Mouse (Mus musculus) lung, adult 2 months (tissue): ENCODE data around the gene Esrrg. TPM values are rescaled to one million over a fixed set of nuclear protein-coding genes. Genes with fewer than 3 reads are reported as not detected.

Experiments
- DNase-seq: peaks from one replicate; pipeline ENCODE4 v3.0.0; 2022
- H3K4me1 ChIP-seq: fragments of 200-500 bp; 2 replicates; pipeline ENCODE4 v1.6.1; 2011; ENCODE audit warnings: low read length; ENCODE audit not compliant: control insufficient read depth, insufficient read depth
- H3K4me3 ChIP-seq: fragments of 200-500 bp; replicated peaks from 2 replicates; pipeline ENCODE3; 2011; ENCODE audit warnings: low read depth, mild to moderate bottlenecking, control low read depth, low read length; ENCODE audit errors: extremely low read depth
- CTCF ChIP-seq: fragments of 200-500 bp; IDR thresholded peaks from 2 replicates; pipeline ENCODE4 v1.5.1; 2011; ENCODE audit warnings: mild to moderate bottlenecking, low read length, control low read depth; ENCODE audit not compliant: insufficient read depth
- POLR2A ChIP-seq: fragments of 200-500 bp; IDR thresholded peaks from 2 replicates; pipeline ENCODE4 v1.6.1; 2011; ENCODE audit warnings: low read depth, mild to moderate bottlenecking, control low read depth, low read length, borderline replicate concordance; ENCODE audit errors: extremely low read depth
- WGBS: fragments of 180-500 bp; shearing (Covaris S2); methylation state at CpG from one replicate; pipeline ENCODE4 v1.1.7; 2018; 5-methylcytosine and 5-hydroxymethylcytosine counted together
- polyA plus RNA-seq: library from polyadenylated mRNA; depleted of rRNA; stranded (reverse); fragments of >200 nt; gene quantifications from 2 replicates; pipeline ENCODE4 v1.2.3, GENCODE M21; 2012

Gene Esrrg
- polyA plus RNA-seq, 1 experiment = 1.3 TPM

DNA sequence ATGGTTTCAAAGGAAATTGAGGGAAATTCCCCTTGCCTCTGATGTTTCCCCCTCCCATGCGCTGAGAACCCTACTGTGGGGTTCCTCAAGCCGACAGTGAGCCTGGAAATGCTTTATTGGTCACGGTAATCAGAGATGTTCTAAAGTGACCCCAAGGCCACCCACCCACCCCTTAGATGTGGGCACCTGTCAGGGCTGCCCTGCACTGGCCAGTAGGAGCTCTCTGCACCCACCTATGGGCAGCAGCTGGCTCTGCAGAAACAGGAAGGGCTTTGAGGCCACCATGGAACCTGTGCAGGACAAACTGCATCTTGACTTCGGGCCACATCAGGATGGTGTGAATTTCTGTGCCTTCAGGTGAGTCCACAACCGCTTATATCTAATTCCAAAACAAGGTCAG, 401.3 kb downstream of the Esrrg start:
- 84% methylated on average over 5 of the region's 5 CpGs for WGBS
- TF ChIP-seq POLR2A = no peak
- DNase-seq = no peak
- Histone ChIP-seq H3K4me1 (no peaks in the 10 kb centered on the region), H3K4me3 (no peak overlapping the region)

- Histone ChIP-seq H3K4me1 (no peaks in the 10 kb centered on the region), H3K4me3 (no peak overlapping the region)
- WGBS = 76% methylated on average over 1 of the region's 1 CpGs
- no peak for TF ChIP-seq CTCF
- TF ChIP-seq POLR2A = no peak
- DNase-seq = no peak
Measured at GRCm38 (mm10) chr1:188010860-188011259, 402.3 kb downstream of the Esrrg start.

- TF ChIP-seq POLR2A (no peak), CTCF (no peak)
- DNase-seq = no peak
- WGBS = 70% methylated on average over 4 of the region's 4 CpGs
Measured at GRCm38 (mm10) chr1:188014411-188014810, 405.8 kb downstream of the Esrrg start.

GRCm38 (mm10) chr1:188017956-188018862, 409.6 kb downstream of the Esrrg start:
- 48% methylated on average over 14 of the region's 14 CpGs for WGBS
- TF ChIP-seq CTCF (no peak), POLR2A (no peak)
- no peak overlapping the region for H3K4me3 ChIP-seq
- DNase-seq = no peak
- no peaks in the 10 kb centered on the region for H3K4me1 ChIP-seq

More at GRCm38 (mm10) chr1:188014411-188014810, 405.8 kb downstream of the Esrrg start:
- Histone ChIP-seq H3K4me3 (no peak overlapping the region), H3K4me1 (no peaks in the 10 kb centered on the region)

- 82% methylated on average over 8 of the region's 8 CpGs for WGBS
- no peak for DNase-seq
- Histone ChIP-seq H3K4me1 (no peaks in the 10 kb centered on the region), H3K4me3 (no peak overlapping the region)
- TF ChIP-seq CTCF (no peak), POLR2A (no peak)
Measured at GRCm38 (mm10) chr1:188029205-188029604, 420.6 kb downstream of the Esrrg start.

GRCm38 (mm10) chr1:188030116-188030515, 421.5 kb downstream of the Esrrg start:
- Histone ChIP-seq H3K4me1 (no peaks in the 10 kb centered on the region), H3K4me3 (no peak overlapping the region)
- WGBS = 58% methylated on average over 10 of the region's 10 CpGs
- TF ChIP-seq POLR2A (no peak), CTCF (no peak)
- DNase-seq = no peak

DNA sequence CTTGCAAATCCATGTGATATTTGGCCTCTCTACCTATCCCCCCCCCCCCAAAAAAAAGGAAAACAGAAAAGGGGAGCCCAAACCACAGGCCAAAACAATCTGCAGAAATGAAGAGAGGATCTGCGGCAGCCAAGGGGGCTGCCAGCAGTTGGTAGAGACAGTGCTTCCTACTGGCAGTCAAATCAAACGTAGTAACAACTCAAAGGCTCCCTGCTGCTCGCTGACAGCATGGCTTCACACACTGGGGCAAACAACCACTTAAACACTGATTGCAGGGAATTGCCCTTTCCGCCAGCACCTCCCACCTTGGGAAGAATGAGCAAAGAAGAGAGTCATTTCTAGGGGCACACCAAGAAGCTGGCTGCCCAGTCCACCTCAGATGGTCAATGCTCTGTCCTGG, 422.7 kb downstream of the Esrrg start:
- 56% methylated on average over 4 of the region's 4 CpGs for WGBS
- TF ChIP-seq POLR2A (no peak), CTCF (no peak)
- no peak for DNase-seq
- Histone ChIP-seq H3K4me1 (no peaks in the 10 kb centered on the region), H3K4me3 (no peak overlapping the region)

DNA sequence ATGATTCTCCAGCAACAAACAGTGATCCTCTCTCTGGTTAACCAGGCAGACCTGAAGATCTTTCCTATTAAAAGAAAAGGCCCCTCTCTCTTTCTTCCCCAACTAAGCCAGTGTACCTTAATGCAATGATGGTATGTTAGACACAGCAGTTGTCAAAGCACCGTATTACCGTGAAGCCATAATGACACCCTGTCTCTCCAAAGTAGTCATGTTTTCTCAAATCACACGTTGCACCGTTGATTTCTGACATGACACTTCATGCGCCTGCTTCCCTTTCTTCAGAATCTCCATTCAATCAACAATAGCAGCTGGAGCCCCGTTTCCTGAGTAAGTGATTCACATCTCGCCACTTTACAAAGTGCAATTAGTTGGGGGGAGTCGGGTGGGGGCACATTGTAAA, 427.4 kb downstream of the Esrrg start:
- 37% methylated on average over 8 of the region's 8 CpGs for WGBS
- DNase-seq = no peak
- Histone ChIP-seq H3K4me1 (no peaks in the 10 kb centered on the region), H3K4me3 (no peak overlapping the region)
- TF ChIP-seq POLR2A (no peak), CTCF (no peak)

DNA sequence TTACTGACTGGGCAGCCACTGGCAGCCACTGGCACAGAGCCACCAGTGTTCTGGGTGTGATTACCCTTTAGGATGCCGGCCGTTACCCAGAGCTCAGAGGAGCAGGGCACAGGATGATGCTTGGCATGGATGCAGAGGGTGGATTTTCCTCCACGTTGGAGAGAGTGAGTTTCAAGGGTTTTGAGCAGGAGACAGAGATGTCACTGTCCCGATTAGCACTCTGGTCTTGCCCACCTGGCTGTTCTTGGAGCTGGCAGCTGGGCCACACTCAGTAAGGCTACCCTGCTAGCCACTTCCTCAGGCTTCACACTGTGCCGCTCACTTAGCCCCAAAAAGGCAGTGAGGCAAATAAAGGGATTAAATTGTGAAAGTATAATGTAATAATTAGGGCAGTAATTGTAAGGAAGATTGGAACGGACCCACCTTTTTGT, 438.1 kb downstream of the Esrrg start:
- no peaks in the 10 kb centered on the region for H3K4me1 ChIP-seq
- WGBS = 77% methylated on average over 6 of the region's 6 CpGs
- no peak overlapping the region for H3K4me3 ChIP-seq
- no peak for DNase-seq
- TF ChIP-seq POLR2A (no peak), CTCF (no peak)

DNA sequence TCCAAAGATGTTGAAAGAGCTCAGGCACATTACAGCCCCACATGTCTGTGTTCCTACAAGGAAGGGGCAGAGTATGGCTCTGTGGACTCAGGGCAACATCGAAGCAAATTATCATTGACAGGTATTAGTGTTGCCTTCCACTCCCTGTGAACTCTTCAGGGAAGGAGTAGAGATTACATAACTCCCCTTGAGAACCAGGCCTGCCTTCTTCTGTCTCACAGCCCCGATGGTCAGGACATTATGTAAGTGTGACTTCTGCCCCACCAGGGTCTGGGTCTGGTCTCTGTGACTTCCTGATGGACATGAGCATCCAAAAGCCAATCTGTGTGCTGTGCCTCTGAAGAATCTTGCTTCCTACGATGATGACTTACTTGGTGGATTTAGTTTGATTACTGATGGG, 438.6 kb downstream of the Esrrg start:
- Histone ChIP-seq H3K4me3 (no peak overlapping the region), H3K4me1 (no peaks in the 10 kb centered on the region)
- TF ChIP-seq POLR2A = no peak
- TF ChIP-seq CTCF = no peak
- no peak for DNase-seq
- WGBS = 69% methylated on average over 3 of the region's 3 CpGs

- DNase-seq = peak; percentile 5
- TF ChIP-seq CTCF = no peak
- TF ChIP-seq POLR2A = no peak
- no peaks in the 10 kb centered on the region; the same call in 1 of the 2 replicates for H3K4me1 ChIP-seq
- H3K4me3 ChIP-seq = peak overlapping the region; percentile 0
- 24% methylated on average over 3 of the region's 3 CpGs for WGBS
Measured at GRCm38 (mm10) chr1:188055888-188056287, 447.3 kb downstream of the Esrrg start.
